Mouse (Mus musculus) embryo, embryonic 11.5 days (tissue): Measurements from ENCODE around the gene Pcyox1.
"Not testable (repeated sequence)": the region's sequence is repeated elsewhere in the genome, so short reads cannot be mapped to it uniquely, and the experiment has no call there.

Source experiments
- DNase-seq: peaks from one replicate; pipeline ENCODE4 v3.0.0-alpha.2; 2012; ENCODE audit warnings: low read depth, low spot score

The Pcyox1 gene

DNA sequence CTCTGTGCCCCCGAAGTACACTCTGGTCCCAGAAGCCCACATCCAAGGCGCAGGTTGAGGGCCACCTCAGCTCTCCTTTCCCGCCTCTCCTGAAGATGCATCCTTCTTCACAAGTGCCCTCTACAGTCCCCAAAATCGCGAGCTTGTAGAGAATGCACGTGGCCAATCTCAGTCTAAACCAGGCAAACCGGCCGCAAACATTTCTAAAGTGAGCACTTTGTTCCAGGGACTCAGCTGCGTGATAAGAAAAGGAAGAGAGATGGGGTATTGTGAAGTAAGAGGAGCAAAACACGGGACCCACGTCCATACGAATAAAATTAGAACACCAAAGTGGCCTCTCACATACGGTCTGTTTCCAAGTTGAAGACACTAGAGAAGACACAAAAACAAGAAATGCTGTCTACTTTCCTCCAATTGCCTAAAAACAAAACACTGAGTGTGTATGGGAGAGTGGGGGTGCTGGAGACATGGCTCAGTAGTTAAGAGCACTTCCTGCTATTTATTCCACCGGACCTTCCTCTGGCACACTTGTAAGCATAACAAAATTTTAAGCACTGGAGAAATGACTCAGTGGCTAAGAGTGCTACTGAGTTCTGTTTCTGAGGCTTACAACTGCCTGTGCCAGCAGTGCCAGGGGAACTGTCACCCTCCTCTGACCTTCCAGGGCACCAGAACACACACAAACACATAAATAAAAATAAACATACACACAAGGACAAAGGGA is 465 bp upstream of the Pcyox1 start:
- DNase-seq, result no peak

DNA sequence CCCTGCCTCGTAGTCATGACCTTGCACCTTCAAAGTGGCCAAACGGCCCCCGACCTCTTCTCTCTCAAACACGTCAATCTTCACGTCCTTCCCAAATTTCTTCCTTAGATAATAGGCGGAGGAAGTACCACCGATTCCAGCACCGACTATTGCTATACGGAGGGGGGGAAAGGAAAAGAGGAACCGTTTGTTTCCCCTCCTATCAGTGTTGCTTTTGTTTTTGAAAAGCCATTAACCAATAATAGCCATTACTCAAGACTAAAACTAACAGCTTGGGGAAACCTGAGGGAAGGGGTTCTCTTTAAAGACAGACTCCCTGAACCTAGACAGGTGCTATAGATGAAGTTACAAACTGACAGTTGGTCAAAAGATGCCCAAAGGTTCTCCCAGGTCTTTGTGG is 985 bp downstream of the Pcyox1 start:
- DNase-seq, result no peak

DNA sequence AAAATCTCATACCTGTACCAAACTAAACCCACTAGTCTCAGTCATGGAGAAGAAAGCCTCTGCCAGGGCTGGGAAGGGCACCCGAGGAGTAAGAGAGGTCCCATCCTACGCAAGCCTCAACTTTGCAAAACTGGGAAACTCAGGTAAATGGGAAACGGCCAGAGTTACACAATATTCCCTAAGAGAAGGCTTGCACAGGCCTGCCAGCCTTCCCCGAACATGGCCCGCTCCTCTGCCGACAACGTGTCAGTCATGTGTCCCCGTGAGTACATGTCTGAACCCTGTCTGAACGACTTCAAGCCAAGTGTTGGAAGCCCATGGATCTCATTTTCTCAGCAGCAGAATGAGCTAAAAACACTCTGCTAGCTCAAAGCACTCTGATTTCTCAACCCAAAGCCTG is 1.9 kb downstream of the Pcyox1 start:
- no peak for DNase-seq

DNA sequence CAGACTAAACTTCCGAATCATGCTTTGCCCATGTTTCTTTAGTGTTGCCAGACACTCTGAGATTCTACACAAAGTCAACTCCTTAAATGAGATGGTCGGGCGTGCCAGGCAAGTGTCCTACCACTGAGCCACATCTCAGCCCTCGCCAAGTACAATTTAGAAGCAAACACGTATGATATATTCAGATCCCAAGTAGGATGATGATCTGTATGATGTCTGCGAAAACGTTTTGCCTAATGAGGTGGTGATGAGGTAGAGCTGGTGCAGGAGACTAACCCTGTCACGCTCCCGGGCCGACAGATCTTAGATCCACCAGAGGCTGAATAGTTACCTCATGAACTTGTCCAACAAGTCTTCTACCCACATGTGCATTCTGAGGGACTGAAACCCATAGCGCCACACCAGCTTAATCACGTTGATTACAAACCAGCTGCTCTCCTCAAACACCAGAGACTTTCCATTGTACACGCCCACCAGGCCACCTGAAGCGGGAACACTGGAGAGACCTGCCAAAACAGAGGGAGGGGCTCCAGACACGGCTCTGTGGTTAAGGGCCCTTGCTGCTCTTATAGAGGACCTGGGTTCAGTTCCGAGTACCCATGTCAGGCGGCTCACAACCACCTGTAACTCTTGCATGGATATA is 2.8 kb downstream of the Pcyox1 start:
- DNase-seq, result no peak

DNA sequence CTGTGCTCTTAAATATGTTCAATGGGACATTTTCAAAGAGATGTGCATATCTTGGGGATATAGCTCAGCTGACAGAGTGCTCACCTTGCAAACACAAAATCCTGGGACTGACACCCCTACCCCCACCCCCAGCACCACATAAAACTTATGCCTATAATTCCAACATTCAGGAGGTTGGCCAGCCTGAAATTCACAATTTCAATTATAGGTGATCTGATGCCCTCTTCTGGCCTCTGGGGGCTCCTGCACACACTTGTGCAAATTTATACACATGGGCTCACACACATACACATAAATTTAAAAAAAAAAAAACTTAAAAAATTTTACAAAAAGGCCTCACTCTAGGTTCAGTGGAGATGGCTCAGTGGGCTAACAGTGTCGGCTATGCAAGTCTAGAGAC is 3.8 kb downstream of the Pcyox1 start:
- no peak for DNase-seq

DNA sequence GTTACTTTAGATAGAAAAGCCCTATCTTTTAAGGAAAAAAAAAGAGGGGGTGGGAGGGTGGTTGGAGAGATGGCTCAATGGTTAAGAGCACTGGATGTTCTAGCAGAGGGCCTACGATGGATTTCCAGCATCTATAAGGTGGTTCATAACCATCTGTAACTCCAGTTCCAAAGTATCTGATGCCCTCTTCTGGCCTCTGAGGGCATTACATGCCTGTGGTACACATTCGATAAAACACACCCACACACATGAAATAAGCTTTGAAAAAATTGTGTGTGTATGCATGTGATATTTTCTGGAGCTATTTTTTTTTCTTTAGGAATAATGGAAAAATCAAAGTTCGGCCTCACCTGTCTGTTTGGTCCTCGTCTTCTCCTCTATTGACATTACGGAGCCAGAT is 5.6 kb downstream of the Pcyox1 start:
- DNase-seq, result no peak

DNA sequence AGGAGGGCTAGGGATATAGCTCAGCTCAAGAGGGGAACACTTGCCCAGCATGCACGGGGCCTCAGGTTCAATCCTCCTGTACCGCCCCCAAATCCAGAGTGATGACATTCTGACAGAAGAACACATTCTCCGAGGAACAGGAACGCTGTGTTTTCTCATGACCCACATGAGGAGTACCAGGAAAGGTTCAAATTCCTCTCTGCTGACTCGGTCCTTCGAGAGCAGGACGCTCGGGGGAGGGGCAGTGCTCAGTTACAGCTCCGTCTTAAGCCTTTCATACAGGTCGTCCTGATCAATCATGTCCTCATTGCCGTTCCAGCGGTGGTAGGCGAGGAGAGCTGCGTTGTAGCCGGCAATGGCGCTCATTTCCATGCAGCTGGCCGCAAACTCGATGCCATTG is 8.5 kb downstream of the Pcyox1 start:
- DNase-seq, result no peak

DNA sequence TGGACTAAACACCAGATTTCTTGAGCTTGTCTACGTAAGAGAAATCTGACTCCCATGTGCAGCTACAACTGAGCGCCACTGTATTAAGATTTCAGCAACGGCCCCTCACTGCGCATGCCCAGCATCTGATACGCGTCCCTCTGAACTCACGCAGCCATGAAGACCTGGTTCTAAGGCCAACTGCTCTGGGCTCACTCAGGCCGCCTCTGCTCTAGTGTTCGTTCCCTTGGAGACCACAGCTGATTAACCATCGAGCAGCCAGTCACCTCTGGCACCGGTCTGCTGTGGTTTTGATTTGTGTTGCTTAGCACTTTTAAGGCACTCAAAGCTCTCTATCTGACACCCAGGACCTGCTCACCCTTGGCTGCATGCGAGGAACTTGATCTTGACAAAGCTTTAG is 9.6 kb downstream of the Pcyox1 start:
- no peak for DNase-seq

DNA sequence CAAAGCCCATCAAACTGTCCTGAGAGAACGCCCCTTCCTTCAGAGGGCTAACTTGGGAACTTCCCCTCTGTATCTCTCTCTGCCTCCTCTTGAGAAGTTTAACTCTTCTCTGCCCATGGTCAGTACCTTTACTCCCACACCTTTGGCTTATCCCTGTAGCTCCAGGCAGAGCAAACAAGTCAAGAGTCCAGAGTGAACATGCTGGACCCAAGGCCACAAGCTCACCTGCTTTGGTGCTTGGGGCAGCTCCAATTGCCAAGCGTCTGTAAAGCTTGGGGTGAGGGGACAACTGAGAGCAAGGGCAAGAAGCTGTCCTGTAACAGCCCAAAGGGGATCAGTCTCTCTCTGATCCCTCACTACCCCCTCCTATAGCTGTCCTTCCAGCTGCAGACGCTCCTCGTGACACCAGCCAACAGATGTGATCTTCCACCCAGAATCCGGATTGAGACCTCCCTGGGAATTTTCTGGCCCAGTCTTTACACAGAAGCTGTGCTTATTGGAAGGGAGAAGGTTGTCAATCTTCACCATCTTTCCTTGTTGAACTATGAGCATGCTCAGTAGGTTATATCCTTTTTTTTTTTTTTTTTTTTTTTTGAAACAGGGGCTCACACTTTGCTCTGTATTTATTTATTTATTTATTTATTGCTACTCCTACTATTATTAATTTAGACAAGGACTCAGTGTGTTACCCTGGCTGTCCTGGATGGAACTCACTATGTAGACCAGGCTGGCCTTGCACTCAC is 11.4 kb downstream of the Pcyox1 start:
- DNase-seq, result no peak

DNA sequence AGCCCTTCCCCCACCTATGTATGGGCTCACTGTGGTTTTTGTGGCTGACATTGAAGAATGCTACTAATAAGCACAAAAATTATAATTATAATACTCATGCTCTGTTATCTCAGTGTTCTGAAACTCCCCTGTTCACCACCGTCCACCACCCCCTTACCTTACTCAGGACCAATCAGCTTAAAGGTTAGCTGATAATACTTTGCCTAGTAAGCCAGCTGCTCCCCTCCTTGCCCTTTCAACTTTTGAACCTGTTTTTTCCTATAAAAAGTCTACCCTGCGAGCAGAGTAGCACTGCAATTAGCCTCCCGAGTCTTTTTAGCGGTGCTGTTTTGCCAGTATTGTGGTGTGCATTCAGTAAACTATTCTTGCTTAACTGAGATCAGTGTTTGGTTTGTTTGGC is 12.3 kb downstream of the Pcyox1 start:
- no peak for DNase-seq

DNA sequence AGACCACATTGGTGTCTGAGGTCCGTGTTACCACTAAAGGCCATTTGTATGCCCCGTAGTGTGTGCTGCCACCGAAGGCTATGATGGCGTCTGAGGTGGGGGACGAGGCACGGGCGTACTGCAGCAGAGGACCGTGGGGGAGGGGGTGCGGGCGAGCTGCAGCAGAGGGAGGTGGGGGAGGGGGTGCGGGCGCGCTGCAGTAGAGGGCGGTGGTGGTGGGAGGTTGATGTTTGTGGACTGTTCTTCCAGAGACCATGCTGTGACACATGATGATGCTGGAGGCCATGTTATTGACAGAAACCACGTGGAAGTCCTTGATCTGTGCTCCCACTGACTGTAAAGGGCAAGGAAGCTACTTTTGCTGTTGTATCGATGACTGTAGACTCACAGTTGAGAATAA is 13.6 kb downstream of the Pcyox1 start:
- DNase-seq, result no peak

DNA sequence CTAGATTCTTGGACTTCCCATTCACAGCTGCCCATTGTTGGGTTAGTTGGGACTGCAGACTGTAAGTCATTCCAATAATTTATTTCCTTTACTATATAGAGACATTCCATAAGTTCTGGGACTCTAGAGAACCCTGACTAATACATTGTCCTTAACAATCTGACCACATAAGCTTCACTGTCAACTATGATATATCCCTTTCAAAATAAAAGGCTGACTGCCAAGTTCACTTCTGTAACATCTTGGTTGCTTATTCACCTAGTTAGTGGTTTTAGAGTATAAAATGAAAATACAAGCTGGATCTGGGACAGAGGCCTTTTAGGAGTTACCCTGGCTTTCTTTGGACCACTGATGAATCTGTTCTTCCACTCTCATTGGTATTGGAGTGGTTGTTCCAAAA is 14.4 kb downstream of the Pcyox1 start:
- no peak for DNase-seq

DNA sequence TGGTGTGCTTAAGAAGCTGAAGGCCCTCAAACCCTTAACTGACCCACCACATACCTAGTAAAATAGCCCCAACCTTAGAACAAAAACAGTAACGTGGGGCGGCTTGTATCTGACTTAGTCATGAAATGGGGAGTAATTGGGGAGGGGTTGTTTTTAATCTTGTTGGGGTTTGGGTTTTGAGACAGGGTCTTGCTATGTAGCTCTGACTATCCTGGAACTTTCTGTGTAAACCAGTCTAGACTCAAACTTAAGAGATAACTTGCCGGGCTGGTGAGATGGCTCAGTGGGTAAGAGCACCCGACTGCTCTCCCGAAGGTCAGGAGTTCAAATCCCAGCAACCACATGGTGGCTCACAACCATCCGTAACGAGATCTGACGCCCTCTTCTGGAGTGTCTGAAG is 16.8 kb downstream of the Pcyox1 start:
- DNase-seq, result not testable (repeated sequence)

DNA sequence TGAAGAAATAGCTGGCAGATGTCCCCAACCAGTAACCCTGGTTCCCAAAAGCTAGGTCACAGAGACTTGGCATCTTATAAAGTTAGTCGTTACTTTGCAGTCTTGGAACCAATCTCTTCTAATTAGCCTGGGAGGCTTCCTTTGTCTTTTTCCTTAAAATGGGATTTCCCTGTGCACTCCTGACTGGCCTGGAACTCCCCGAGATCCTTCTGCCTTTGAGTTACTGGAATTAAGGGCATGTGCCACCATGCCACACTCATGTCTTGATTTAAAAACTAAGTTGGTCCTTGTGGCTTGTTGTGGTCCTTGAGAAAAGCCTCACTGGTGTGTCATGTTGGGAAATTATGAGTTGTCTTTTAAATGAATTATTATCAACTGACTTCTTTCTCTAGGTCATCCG is 18.6 kb downstream of the Pcyox1 start:
- no peak for DNase-seq

DNA sequence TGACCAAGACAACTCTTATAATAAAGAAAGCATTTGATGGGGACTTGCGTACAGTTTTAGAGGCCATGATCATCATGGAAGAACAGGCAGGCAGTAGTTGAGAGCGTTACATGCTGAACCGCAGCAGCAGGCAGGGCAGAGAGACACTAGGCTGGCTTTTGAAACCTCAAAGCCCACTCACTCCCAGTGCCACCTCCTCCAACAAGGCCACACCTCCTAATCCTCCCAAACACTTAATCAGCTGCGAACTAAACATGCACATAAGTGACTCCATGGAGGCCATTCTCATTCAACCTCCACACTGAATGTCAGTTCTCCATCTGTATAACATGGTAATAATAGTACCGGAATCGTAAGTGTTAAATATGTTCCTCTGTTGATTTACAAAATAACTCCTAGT is 23.4 kb downstream of the Pcyox1 start:
- no peak for DNase-seq

DNA sequence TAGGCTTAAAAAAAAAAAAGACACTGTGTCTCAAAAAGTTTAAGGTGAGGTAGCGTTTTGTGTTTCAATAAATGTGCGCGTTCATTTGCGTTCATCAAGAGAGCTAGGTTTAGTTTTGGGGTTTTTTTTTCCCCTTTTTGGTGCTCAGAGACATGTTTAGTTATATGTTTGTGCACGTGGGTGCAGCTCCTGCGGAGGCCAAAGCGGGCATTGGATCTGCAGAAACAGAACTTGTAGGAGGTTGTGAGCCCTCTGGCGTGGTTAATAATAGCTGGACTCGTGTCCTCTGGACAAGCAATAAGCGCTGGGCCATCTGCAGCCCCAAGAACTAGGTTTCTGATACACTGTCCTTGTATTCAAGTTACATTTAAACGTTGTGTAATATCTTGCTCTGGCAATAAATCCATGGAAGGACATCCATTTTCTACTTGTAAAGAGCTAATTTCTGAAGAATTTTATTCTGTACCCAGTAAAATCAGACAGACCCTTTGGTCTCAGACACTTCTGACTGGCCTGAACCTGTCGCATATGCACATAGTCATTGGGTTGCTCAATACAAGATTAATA is 24.9 kb downstream of the Pcyox1 start:
- DNase-seq, result no peak

DNA sequence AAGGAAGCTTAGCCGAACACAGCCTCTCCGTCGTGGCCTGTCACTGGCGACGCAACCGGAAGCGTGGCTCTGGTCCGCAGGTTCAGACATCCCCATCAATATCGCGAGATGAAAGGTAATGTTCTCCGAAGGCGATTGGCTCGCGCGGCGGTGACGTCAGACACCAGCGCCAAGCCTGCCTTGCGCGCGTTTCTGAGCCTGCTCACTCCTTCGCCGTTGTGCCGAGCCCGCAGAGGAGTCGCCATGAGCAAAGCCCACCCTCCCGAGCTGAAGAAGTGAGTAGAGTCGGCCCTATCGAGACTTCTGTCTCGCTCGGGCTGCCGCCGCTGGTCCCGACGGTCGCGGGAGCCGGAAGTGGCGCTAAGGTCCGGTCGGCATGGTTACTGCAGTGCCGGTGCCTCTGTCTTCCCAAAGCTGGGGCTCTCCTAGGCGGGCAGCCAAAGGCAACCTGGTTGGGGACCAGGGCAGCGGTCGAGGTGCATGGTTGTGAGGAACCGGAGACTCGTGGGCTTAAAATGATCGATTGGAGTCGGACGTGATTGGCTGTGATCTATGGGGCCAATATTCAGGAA is 25.5 kb downstream of the Pcyox1 start:
- DNase-seq, result peak; percentile 94

DNA sequence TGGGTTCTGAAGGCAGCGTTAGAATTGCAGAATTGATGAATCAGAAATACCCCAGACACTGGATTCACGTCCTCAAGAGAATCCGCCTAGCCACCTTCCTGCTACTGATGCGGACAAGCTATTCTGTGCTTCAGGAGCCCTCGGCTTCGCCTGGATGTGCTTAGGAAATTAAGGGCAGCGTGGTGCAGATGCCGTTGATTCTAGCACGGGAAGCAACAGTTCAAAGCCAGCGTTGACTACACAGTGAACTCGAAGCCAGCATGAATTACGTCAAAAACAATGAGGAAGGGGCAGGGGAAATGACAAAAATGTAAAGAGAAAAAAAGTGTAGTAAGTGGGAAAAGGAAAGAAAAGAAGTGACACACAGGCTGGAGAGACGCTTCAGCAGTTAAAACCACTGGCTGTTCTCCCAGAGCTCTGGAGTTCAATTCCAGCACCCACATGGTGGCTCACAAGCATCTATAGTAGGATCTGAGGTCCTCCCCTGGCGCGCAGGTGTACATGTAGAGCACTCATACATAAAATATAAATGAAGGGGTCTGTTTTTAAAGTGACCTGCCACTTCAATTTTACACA is 26.1 kb downstream of the Pcyox1 start, which contains the start of gene Snrpg:
Gene Snrpg, plus strand, starts transcription at position 541 of the 576 bp plus-strand sequence.
- no peak for DNase-seq

DNA sequence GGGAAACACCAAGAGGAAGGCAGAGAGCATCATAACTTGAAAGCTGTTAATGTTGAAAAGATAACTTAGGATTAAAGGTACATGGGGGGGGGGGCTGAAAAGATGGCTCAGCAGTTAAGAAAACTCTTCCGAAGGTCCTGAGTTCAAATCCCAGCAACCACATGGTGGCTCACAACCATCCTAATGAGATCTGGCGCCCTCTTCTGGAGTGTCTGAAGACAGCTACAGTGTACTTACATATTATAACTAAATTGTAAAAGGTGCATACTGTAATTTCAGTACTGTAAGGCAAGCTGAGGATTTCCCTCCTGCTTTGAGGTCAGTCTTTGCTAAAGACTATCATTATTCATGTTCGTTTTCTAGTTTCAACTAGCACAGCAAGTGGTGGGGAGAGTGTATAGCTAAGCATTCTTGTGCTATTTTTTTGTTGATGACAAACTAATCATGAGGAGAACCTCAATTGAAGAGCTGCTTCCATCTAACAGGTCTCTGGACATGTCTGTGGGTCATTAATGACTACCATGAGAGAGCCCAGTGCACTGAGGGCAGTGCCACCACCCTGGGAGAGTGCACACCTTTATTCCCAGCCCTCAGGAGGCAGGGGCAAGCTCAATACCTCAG is 26.8 kb downstream of the Pcyox1 start:
- DNase-seq, result no peak

DNA sequence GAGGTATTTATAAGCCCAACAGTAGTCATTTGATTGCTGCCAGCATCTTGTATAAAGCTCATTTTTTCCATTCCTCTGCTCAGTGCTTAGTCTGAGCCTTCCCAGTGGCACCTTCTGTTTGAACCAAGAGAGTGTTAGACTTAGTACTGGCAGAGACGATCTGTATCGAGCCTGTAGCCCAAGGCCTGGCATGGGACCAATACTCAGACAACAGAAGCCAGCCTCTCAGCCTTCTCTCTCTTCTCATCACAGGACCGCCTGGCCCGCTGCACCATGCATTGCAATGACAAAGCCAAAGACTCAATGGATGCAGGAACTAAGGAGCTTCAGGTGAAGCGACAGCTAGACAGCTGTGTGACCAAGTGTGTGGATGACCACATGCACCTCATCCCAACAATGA is 28.5 kb downstream of the Pcyox1 start:
- no peak for DNase-seq

DNA sequence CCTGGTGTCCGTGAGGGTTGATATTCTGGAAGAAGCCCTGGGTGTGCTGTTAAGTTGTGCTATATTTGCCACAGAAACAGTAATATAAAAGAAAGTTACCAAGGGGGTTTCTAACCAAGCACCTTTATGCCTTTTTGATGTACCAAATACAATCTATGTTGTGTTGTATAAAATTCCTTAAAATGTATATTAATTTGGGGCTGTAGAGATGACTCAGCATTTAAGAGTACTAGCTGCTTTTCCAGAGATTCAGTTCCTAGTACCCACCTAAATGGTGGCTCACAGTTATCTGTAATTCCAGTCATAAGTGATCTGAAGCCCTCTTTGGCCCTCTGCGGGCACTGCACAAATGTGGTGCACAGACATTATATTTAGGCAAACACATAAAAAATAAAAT is 30.1 kb downstream of the Pcyox1 start:
- no peak for DNase-seq
